In genomic region chr15:102470605-102471294, GRCm38 (mm10) we compare ENCODE assay signal across 8 mouse cellular contexts. TPM values are rescaled to one million over a fixed set of nuclear protein-coding genes. Genes with fewer than 3 reads are reported as not detected.
A peak's percentile ranks its signal among the peaks of the same experiment; 100 is the strongest.
DNase-seq lines count a peak whose midpoint lies in the region; ATAC-seq and TF ChIP-seq lines count a peak whose summit lies in the region.

No protein-coding gene starts in this region.

- TF ChIP-seq POLR2A in cerebellum, adult 2 months (IDR thresholded peaks at IDR 0.05; ENCODE audit: borderline replicate concordance, insufficient read depth, low read length) = no peak

- no peaks in the 10 kb centered on the region for H3K9me3 ChIP-seq in ES-E14 (ENCODE audit: control insufficient read depth, insufficient read depth, low read depth, low read length)
- H3K9me3 ChIP-seq in forebrain, postnatal 0 days (ENCODE audit: low read length) = no peaks in the 10 kb centered on the region
- no peaks in the 10 kb centered on the region for H3K9me3 ChIP-seq in lung, embryonic 14.5 days (ENCODE audit: low read depth, low read length)

- no peak for DNase-seq in ES-E14 (ENCODE audit: low read depth, low spot score)
- peak; percentile 88 to 89 for DNase-seq in cerebellum, adult 2 months
- peak; percentile 91 for DNase-seq in forebrain, postnatal 0 days
- DNase-seq in heart, postnatal 4 days = peak; percentile 89
- DNase-seq in layer of hippocampus, adult 9-10 months (ENCODE audit: low spot score) = peak; percentile 44
- DNase-seq in lung, embryonic 14.5 days = peak; percentile 81
- peak; percentile 91 for DNase-seq in testis, postnatal 10 days (ENCODE audit: low spot score)

- no peaks in the 10 kb centered on the region for H3K27me3 ChIP-seq in cerebellum, adult 2 months (ENCODE audit: control insufficient read depth, insufficient read depth, low read length)
- H3K27me3 ChIP-seq in forebrain, postnatal 0 days (ENCODE audit: insufficient read depth, low read length) = no peaks in the 10 kb centered on the region
- H3K27me3 ChIP-seq in lung, embryonic 14.5 days (ENCODE audit: insufficient read depth, low read length) = no peaks in the 10 kb centered on the region

- in situ Hi-C loops in ES-E14 (cut with MboI; ENCODE audit: low sequenced_read_pairs in 2 of 2, unreplicated experiment in 2 of 2) = no loop called here

- H3K36me3 ChIP-seq in ES-E14 (ENCODE audit: control insufficient read depth, insufficient read depth, low read length, poor library complexity, severe bottlenecking) = peaks cover 16% of the 10 kb centered on the region
- peaks cover 14% of the 10 kb centered on the region for H3K36me3 ChIP-seq in forebrain, postnatal 0 days (ENCODE audit: insufficient read depth)
- peaks cover 26% of the 10 kb centered on the region for H3K36me3 ChIP-seq in lung, embryonic 14.5 days (ENCODE audit: insufficient read depth)

- peak overlapping the region; percentile 78 to 87 for H3K4me3 ChIP-seq in ES-E14 (ENCODE audit: insufficient read depth in 1 of 2, low read depth in 1 of 2, low read length in 2 of 2, poor library complexity in 1 of 2, severe bottlenecking in 1 of 2)
- peak overlapping the region; percentile 67 for H3K4me3 ChIP-seq in cerebellum, adult 2 months (replicated peaks; ENCODE audit: insufficient read depth, low read depth, low read length)
- H3K4me3 ChIP-seq in forebrain, postnatal 0 days (ENCODE audit: low read depth, low read length) = peak overlapping the region; percentile 88
- peak overlapping the region; percentile 89 for H3K4me3 ChIP-seq in lung, embryonic 14.5 days (ENCODE audit: low read depth, low read length)

- WGBS in cerebellum, adult 2 months = under 1% methylated on average over 43 of the region's 67 CpGs
- under 1% methylated on average over 40 of the region's 67 CpGs for WGBS in forebrain, postnatal 0 days
- WGBS in lung, embryonic 14.5 days = under 1% methylated on average over 47 of the region's 67 CpGs

- ATAC-seq in forebrain, postnatal 0 days = peak; percentile 69
- peak; percentile 76 for ATAC-seq in lung, embryonic 14.5 days (ENCODE audit: insufficient read depth)
- peak; percentile 34; the same call in 1 of the 2 replicates for ATAC-seq in neutrophil, adult 5-6 weeks (ENCODE audit: extremely low read depth, insufficient number of reproducible peaks, low FRiP score, poor library complexity, severe bottlenecking)

- H3K27ac ChIP-seq in ES-E14 (ENCODE audit: insufficient read depth, low read depth, low read length, poor library complexity, severe bottlenecking) = peak overlapping the region; percentile 96
- H3K27ac ChIP-seq in cerebellum, adult 2 months (ENCODE audit: insufficient read depth, low read length) = peak overlapping the region; percentile 65; the same call in 1 of the 2 replicates
- H3K27ac ChIP-seq in forebrain, postnatal 0 days (ENCODE audit: low read depth, low read length) = peak overlapping the region; percentile 97
- H3K27ac ChIP-seq in lung, embryonic 14.5 days (ENCODE audit: low read depth) = peak overlapping the region; percentile 99

- no peak for TF ChIP-seq CTCF in cerebellum, adult 2 months (IDR thresholded peaks at IDR 0.05; ENCODE audit: borderline replicate concordance, insufficient read depth, low read depth, low read length)
- 0 out of 2 replicates have a peak, but pooled peaks have one; percentile 16 for TF ChIP-seq CTCF in forebrain, postnatal 0 days (IDR thresholded peaks at IDR 0.05; ENCODE audit: low read depth)
- no peak for TF ChIP-seq CTCF in lung, embryonic 14.5 days (IDR thresholded peaks at IDR 0.05; ENCODE audit: low read depth)

- H3K9ac ChIP-seq in ES-E14 (ENCODE audit: insufficient read depth, low read depth, low read length, poor library complexity, severe bottlenecking) = peak overlapping the region; percentile 97
- H3K9ac ChIP-seq in forebrain, postnatal 0 days = peak overlapping the region; percentile 81
- H3K9ac ChIP-seq in lung, embryonic 14.5 days = peak overlapping the region; percentile 97

- H3K4me2 ChIP-seq in forebrain, postnatal 0 days (ENCODE audit: low read depth) = peak overlapping the region; percentile 63
- H3K4me2 ChIP-seq in lung, embryonic 14.5 days = peak overlapping the region; percentile 70

- H3K4me1 ChIP-seq in ES-E14 (ENCODE audit: control insufficient read depth in 2 of 2, insufficient read depth in 2 of 2, low read length in 2 of 2, poor library complexity in 1 of 2) = peaks cover 0 to 4% of the 10 kb centered on the region in 2 experiments; a peak in 1 of 4 replicates
- no peaks in the 10 kb centered on the region; the same call in 1 of the 2 replicates for H3K4me1 ChIP-seq in cerebellum, adult 2 months (ENCODE audit: control insufficient read depth, insufficient read depth, low read length)
- H3K4me1 ChIP-seq in forebrain, postnatal 0 days (ENCODE audit: insufficient read depth) = peaks cover 6% of the 10 kb centered on the region; the same call in 1 of the 2 replicates
- no peaks in the 10 kb centered on the region for H3K4me1 ChIP-seq in lung, embryonic 14.5 days (ENCODE audit: insufficient read depth)

TF ChIP-seq in ES-E14, 5 proteins besides CTCF, POLR2A, EP300 and RAD21:
- TF ChIP-seq HCFC1 (IDR thresholded peaks at IDR 0.05; ENCODE audit: borderline replicate concordance, insufficient read depth, low read length) (peak; percentile 22; the same call in 1 of the 2 replicates), ZNF384 (IDR thresholded peaks at IDR 0.05; ENCODE audit: low read depth, low read length) (peak; percentile 65; the same call in 1 of the 2 replicates), MAFK (IDR thresholded peaks at IDR 0.05; ENCODE audit: insufficient read depth, low read depth, low read length) (no peak), CHD2 (IDR thresholded peaks at IDR 0.05; ENCODE audit: low read depth, low read length) (0 out of 2 replicates have a peak, but pooled peaks have one; percentile 24)

RNA-seq across cellular contexts. Expression of gene Pcbp2, which starts 0.4 kb away (rescaled TPM):
- total RNA-seq in ES-E14 (2012; rRNA removed) = 206 and 377 TPM in 2 replicates
- 539 and 562 TPM in 2 replicates for polyA plus RNA-seq in cerebellum, adult 2 months (2012; rRNA removed)
- total RNA-seq in forebrain, postnatal 0 days (2014; rRNA removed) = 134 and 154 TPM in 2 replicates
- polyA plus RNA-seq in forebrain, postnatal 0 days (2015; fragmentation: Nextera tagmentation; extraction: Ambion mirVana) = 102 and 103 TPM in 2 replicates
- total RNA-seq in heart, postnatal 4 days (2021) = 100 to 1,000 TPM; 703 to 721 TPM
- 280 and 281 TPM in 2 replicates for polyA plus RNA-seq in lung, embryonic 14.5 days (2014; fragmentation: Nextera tagmentation; extraction: Ambion mirVana)
- 144 TPM in 2 replicates for total RNA-seq in neutrophil, adult 5-6 weeks (2017)

RNA-seq across cellular contexts. Expression of gene Prr13, which starts 11.9 kb away (rescaled TPM):
- 13.2 and 26.3 TPM in 2 replicates for total RNA-seq in ES-E14 (2012; rRNA removed)
- 160 and 164 TPM in 2 replicates for polyA plus RNA-seq in cerebellum, adult 2 months (2012; rRNA removed)
- total RNA-seq in forebrain, postnatal 0 days (2014; rRNA removed) = 21.5 and 22.3 TPM in 2 replicates
- polyA plus RNA-seq in forebrain, postnatal 0 days (2015; fragmentation: Nextera tagmentation; extraction: Ambion mirVana) = 69.9 and 90.9 TPM in 2 replicates
- total RNA-seq in heart, postnatal 4 days (2021) = 10 to 100 TPM; 26.4 to 28.0 TPM
- 70.9 and 73.8 TPM in 2 replicates for polyA plus RNA-seq in lung, embryonic 14.5 days (2014; fragmentation: Nextera tagmentation; extraction: Ambion mirVana)
- total RNA-seq in neutrophil, adult 5-6 weeks (2017) = 272 and 296 TPM in 2 replicates

RNA-seq across cellular contexts. Expression of gene Amhr2, which starts 25.6 kb away (rescaled TPM):
- 5.6 and 16.5 TPM in 2 replicates for total RNA-seq in ES-E14 (2012; rRNA removed)
- 3.2 TPM in 2 replicates for polyA plus RNA-seq in cerebellum, adult 2 months (2012; rRNA removed)
- total RNA-seq in forebrain, postnatal 0 days (2014; rRNA removed) = 0.38 and 1.1 TPM in 2 replicates
- polyA plus RNA-seq in forebrain, postnatal 0 days (2015; fragmentation: Nextera tagmentation; extraction: Ambion mirVana) = 0.34 and 0.65 TPM in 2 replicates
- total RNA-seq in heart, postnatal 4 days (2021) = 1 to 10 TPM in 1 of 2 experiments, under 1 TPM in 1; 0.77 to 1.6 TPM
- 0.21 and 0.85 TPM in 2 replicates for polyA plus RNA-seq in lung, embryonic 14.5 days (2014; fragmentation: Nextera tagmentation; extraction: Ambion mirVana)
- 0.74 and 1.2 TPM in 2 replicates for total RNA-seq in neutrophil, adult 5-6 weeks (2017)

RNA-seq across cellular contexts. Expression of gene Gm10337, which starts 32.8 kb away (rescaled TPM):
- total RNA-seq in ES-E14 (2012; rRNA removed) = not detected in 2 replicates
- polyA plus RNA-seq in cerebellum, adult 2 months (2012; rRNA removed) = not detected in 2 replicates
- not detected in 2 replicates for total RNA-seq in forebrain, postnatal 0 days (2014; rRNA removed)
- 3.7 and 4.2 TPM in 2 replicates for polyA plus RNA-seq in forebrain, postnatal 0 days (2015; fragmentation: Nextera tagmentation; extraction: Ambion mirVana)
- total RNA-seq in heart, postnatal 4 days (2021) = 1 to 10 TPM in 1 of 2 experiments, not detected in 1; 7.3 TPM
- polyA plus RNA-seq in lung, embryonic 14.5 days (2014; fragmentation: Nextera tagmentation; extraction: Ambion mirVana) = not detected in 2 replicates
- total RNA-seq in neutrophil, adult 5-6 weeks (2017) = not detected in 2 replicates

RNA-seq across cellular contexts. Expression of gene Map3k12, which starts 46.1 kb away (rescaled TPM):
- 18.1 and 25.4 TPM in 2 replicates for total RNA-seq in ES-E14 (2012; rRNA removed)
- polyA plus RNA-seq in cerebellum, adult 2 months (2012; rRNA removed) = 130 and 149 TPM in 2 replicates
- 75.0 and 88.9 TPM in 2 replicates for total RNA-seq in forebrain, postnatal 0 days (2014; rRNA removed)
- 29.6 and 39.4 TPM in 2 replicates for polyA plus RNA-seq in forebrain, postnatal 0 days (2015; fragmentation: Nextera tagmentation; extraction: Ambion mirVana)
- total RNA-seq in heart, postnatal 4 days (2021) = 1 to 10 TPM; 5.4 to 6.1 TPM
- 13.2 and 13.9 TPM in 2 replicates for polyA plus RNA-seq in lung, embryonic 14.5 days (2014; fragmentation: Nextera tagmentation; extraction: Ambion mirVana)
- 0.93 and 1.2 TPM in 2 replicates for total RNA-seq in neutrophil, adult 5-6 weeks (2017)
